Mouse (Mus musculus): ENCODE measurements around the gene Olfr275. TPM values are rescaled to one million over a fixed set of nuclear protein-coding genes. Genes with fewer than 3 reads are reported as not detected.
"Not testable (repeated sequence)": the region's sequence is repeated elsewhere in the genome, so short reads cannot be mapped to it uniquely, and the experiment has no call there.

The Olfr275 gene
- not detected in 3 replicates for total RNA-seq (2017)

DNA sequence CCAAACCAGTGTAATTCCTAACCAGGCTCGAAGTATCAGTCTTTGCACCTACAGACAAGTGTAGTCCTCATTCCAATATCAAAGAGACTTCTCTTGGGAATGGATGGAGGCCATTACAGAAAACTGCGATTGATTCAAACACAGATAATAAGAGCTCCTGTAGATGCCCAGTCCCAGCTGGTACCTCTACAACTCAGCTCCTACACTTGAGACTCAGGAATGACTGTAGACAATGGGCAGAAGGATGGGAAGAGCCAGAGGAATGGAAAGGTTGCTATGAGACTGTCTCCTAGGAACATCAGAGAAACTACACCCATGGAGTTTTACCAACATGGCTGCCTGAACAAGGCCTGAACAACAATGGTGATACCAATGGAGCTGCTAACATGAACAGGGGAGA lies at the start of gene Olfr275:
Gene Olfr275, plus strand, starts transcription at position 301 of the 400 bp plus-strand sequence.
- ATAC-seq (replicated peaks; ENCODE audit: insufficient number of reproducible peaks, low FRiP score, low TSS enrichment, poor library complexity, severe bottlenecking) = no peak

DNA sequence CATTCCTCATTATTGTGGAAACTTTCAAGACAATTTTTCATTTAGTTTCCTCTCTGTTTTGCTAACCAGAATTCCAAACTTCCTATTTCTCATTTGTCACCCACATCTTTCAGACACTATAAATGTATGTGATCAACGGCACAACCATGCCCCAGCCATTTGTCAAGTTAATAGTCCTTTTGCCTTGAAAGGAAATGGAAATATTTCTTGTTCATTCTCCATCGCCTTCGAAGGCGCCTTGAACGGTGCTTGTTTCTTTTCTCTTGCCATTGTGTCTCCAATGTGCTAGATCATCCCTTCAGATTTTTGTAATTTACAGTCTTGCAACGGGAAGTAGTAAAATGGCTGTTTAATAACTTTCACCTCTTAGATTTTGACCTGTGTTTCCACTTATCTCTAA lies 48.8 kb upstream of the Olfr275 start:
- ATAC-seq (replicated peaks; ENCODE audit: insufficient number of reproducible peaks, low FRiP score, low TSS enrichment, poor library complexity, severe bottlenecking) = no peak

DNA sequence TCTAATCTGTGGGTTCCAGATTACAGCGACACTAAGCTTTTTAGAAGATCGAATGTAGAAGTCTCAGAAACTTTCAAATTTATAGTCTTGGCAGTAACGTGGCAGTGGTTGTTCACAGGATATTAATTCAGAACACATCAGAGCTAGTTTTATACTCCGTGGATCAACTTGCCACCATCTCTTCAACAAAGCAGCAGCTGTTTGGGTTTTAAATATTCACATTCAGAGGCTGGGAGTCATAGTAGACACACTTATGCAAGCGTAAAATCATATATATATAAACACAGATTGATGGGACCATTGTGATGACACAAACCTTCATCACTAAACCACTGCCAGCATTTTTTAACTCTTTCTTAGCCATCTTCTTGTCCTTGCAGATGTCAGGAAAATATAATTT lies 42.2 kb upstream of the Olfr275 start:
- ATAC-seq (replicated peaks; ENCODE audit: insufficient number of reproducible peaks, low FRiP score, low TSS enrichment, poor library complexity, severe bottlenecking) = no peak

DNA sequence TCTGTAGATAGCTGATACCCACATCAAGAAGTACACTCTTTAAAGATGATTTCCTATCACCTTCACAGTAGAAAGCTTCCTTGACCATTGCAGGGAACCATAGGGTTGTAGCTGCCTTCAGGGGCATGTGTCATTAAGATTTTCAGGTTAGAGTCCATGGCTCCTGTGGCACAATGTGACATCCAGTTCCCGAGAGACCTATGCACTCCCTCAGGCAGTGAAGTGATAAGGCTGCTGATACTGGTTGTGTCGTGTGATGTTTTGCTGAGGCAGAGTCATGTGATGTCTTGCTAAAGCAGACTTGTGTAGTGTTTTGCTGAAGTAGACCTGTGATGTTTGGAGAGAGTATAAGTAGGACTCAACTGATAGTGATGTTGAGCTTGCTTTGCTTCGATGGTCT lies 14.4 kb upstream of the Olfr275 start:
- no peak for ATAC-seq (replicated peaks; ENCODE audit: insufficient number of reproducible peaks, low FRiP score, low TSS enrichment, poor library complexity, severe bottlenecking)

DNA sequence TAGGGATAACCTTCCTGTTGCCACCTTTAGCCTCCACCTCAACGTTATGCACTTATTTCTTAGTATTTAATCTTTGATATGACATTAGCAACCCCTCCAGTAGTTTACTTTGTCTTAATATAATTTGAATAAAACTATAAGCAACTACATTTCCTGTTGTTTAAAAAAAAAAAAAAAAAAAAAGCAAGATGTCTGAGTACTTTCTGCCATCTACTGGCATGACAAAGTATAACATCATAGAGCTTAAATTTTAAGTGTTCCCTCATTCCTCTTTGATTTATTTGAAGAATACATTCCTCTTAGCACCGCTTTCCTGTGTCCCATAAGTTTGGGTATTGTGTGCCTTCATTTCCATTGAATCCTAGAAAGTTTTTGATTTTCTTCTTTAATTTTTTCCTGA lies 2.5 kb upstream of the Olfr275 start:
- no peak for ATAC-seq (replicated peaks; ENCODE audit: insufficient number of reproducible peaks, low FRiP score, low TSS enrichment, poor library complexity, severe bottlenecking)

DNA sequence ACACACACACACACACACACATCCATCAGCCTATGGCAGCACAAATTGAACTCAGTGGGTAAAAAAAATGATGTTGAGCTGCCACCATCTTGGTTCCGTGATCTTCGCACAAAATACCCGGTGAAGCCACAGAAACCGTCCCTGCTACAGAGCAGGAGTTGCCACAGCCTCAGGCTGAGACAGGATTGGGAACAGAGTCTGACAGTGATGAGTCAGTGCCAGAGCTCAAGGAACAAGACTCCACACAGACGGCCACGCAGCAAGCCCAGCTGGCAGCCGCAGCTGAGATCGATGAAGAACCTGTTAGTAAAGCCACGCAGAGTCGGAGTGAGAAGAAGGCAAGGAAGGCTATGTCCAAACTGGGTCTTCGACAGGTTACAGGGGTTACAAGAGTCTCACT lies 7.0 kb downstream of the Olfr275 start:
- no peak for ATAC-seq (replicated peaks; ENCODE audit: insufficient number of reproducible peaks, low FRiP score, low TSS enrichment, poor library complexity, severe bottlenecking)

DNA sequence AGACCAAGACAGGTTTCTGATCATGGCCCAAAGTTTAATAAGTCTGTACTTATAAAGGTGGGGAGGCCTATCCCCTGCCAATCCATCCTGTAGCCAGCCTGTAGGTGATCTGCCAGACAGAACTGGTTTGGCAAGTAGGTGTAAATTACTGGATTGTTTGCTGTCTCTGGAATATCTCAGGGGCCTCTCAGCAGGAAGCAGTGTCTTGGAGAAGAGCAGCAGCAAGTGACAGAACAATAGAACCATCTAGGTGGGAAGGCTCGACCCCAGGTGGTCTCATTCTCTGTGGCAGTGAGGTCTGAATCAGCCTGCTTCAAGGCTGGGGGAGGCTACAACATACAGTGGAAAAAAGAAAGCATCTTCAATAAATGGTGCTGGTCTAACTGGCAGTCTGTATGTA lies 31.0 kb downstream of the Olfr275 start:
- not testable (repeated sequence) for ATAC-seq (replicated peaks; ENCODE audit: insufficient number of reproducible peaks, low FRiP score, low TSS enrichment, poor library complexity, severe bottlenecking)

DNA sequence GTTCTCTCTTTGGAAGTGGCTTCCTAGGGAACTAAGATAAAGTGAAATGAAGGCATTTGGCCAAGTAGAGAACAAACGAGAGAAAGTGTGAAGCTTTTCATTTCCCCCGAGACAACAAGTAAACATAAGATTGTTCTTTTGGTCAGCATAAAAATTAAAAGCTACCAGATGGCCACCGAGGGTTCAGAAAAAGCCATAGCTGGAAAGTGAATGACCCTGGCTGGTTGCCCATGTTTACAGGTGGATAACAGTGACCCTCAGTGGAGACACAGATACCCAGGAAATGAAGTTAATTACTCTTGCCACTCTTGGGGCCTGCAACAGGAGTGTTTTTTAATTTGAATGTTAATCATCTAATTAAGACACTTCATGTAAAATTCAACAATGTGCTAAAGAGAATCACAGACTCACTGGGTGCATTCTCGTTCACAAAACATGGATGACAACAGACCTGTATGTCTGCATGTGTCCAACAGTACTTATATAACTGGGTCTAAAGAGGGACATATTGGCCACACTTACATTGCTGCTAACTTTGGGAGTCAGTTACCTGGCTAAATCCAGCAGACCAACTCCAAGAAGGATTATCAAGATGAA lies 34.7 kb downstream of the Olfr275 start:
- ATAC-seq (replicated peaks; ENCODE audit: insufficient number of reproducible peaks, low FRiP score, low TSS enrichment, poor library complexity, severe bottlenecking) = no peak

DNA sequence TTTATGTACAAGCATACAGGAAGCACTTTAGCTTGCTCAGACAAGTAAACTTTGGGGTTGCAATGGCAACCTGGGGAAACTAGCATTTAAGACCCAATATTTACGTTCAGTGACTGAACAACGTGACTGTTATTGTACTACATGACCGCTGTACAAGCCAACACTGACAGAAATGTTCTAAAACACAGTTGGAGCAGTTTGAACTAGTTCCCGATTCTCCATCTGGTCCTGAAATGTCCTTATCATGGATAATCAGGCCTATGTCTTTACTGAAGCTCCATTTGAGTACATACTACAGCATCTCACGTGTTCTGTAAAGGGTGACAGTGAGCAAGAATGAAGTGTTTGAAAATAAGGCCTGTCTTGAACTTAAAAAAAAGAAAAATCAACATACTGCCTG lies 35.3 kb downstream of the Olfr275 start:
- ATAC-seq (replicated peaks; ENCODE audit: insufficient number of reproducible peaks, low FRiP score, low TSS enrichment, poor library complexity, severe bottlenecking) = no peak

DNA sequence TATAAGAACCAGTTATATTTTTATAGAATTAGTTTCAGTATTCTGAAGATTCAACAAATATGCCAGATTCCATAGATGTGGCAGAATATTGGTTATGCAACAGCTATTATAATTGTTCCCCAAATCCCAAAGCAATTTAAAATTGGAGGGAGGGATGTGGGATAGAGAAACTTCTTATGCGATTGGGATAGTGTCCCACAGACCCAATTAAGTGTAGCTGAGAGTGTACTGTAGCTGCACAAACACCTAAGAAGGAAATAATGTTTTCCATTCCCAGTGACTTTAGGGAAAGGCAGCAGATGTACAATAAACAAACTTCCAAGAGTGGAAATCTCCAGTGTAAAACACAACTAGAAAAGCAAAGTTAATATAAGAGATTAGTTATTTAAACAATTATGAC lies 44.7 kb downstream of the Olfr275 start, which contains the start of gene Olfr273:
Gene Olfr273, minus strand, starts transcription at position 101 of the 400 bp plus-strand sequence.
- ATAC-seq (replicated peaks; ENCODE audit: insufficient number of reproducible peaks, low FRiP score, low TSS enrichment, poor library complexity, severe bottlenecking) = no peak

DNA sequence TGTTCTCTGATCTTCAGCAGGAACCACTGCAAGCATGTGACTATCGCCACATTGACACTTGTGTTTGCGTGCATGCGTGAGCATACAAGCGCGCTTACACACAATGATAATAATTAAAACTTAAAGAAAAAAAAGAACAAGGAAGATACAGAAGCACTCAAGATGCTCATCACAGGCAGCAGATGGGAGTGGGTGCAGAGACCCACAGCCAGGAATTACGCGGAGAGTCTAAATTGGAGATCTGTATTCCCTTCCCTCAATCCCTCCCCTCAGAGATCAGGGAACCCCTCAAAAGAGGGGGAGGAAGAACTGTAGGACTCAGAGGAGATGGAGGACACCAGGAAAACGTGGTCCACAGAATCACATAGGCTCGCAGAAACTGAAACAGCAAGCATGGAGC lies 49.8 kb downstream of the Olfr275 start:
- ATAC-seq (replicated peaks; ENCODE audit: insufficient number of reproducible peaks, low FRiP score, low TSS enrichment, poor library complexity, severe bottlenecking) = no peak

Other genes starting within 250 kb of the Olfr275 start
- gene Toporsl, start 218.3 kb upstream of the Olfr275 start, total RNA-seq (2017) = 0.32 TPM in 1 of 3 replicates, not detected in the others
- gene Olfr273, start 44.6 kb downstream of the Olfr275 start, total RNA-seq (2017) = not detected in 3 replicates
- gene Olfr272, start 104.6 kb downstream of the Olfr275 start, total RNA-seq (2017) = not detected in 3 replicates
- gene Olfr270, start 149.9 kb downstream of the Olfr275 start, total RNA-seq (2017) = not detected in 3 replicates
- gene Nipsnap3a, start 174.7 kb downstream of the Olfr275 start, total RNA-seq (2017) = not detected in 3 replicates
- 39.4 to 60.4 TPM (median 56.4 TPM) in 3 replicates for gene Nipsnap3b, start 197.3 kb downstream of the Olfr275 start, total RNA-seq (2017)